Mouse (Mus musculus) liver, postnatal 0 days (tissue): ENCODE measurements around the gene Psph. TPM values are rescaled to one million over a fixed set of nuclear protein-coding genes. Genes with fewer than 3 reads are reported as not detected.
A peak's percentile ranks its signal among the peaks of the same experiment; 100 is the strongest.

Experiments
- ATAC-seq: fragments of 200-750 bp; cut with Nextera tagmentation; 2 replicates; pipeline ENCODE4 v1.8.0; 2017; ENCODE audit warnings: mild to moderate bottlenecking, moderate library complexity
- DNase-seq: peaks from one replicate; pipeline ENCODE4 v3.0.0-alpha.2; 2016
- H3K27ac ChIP-seq: fragments of 300-500 bp; sonication (generic); 2 replicates; pipeline ENCODE4 v1.5.1; 2014; ENCODE audit warnings: antibody characterized with exemption, moderate library complexity, mild to moderate bottlenecking, low read depth
- H3K27me3 ChIP-seq: fragments of 300-500 bp; sonication (generic); 2 replicates; pipeline ENCODE4 v1.6.1; 2014; ENCODE audit warnings: low read length, control low read depth, mixed read lengths; ENCODE audit not compliant: insufficient read depth
- H3K36me3 ChIP-seq: fragments of 300-500 bp; sonication (generic); replicated peaks from 2 replicates; pipeline ENCODE4 v1.6.1; 2014; ENCODE audit warnings: mild to moderate bottlenecking, control low read depth, low read length, moderate library complexity, mixed read lengths; ENCODE audit not compliant: insufficient read depth
- H3K4me1 ChIP-seq: fragments of 300-500 bp; sonication (generic); 2 replicates; pipeline ENCODE4 v1.6.1; 2014; ENCODE audit warnings: antibody characterized with exemption, mild to moderate bottlenecking, control low read depth; ENCODE audit not compliant: insufficient read depth
- H3K4me2 ChIP-seq: fragments of 300-500 bp; sonication (generic); 2 replicates; pipeline ENCODE4 v1.6.1; 2014; ENCODE audit warnings: low read depth, mild to moderate bottlenecking, low read length, moderate library complexity, mixed read lengths
- H3K4me3 ChIP-seq: fragments of 300-500 bp; sonication (generic); 2 replicates; pipeline ENCODE4 v1.5.1; 2014; ENCODE audit warnings: low read depth, low read length
- H3K9ac ChIP-seq: fragments of 300-500 bp; sonication (generic); replicated peaks from 2 replicates; pipeline ENCODE4 v1.6.1; 2014; ENCODE audit warnings: mild to moderate bottlenecking, moderate library complexity
- H3K9me3 ChIP-seq: fragments of 300-500 bp; sonication (generic); 2 replicates; pipeline ENCODE4 v1.6.1; 2016; ENCODE audit warnings: mild to moderate bottlenecking, control low read depth, low read length, mixed read lengths
- CTCF ChIP-seq: sonication (generic); IDR thresholded peaks from 2 replicates; pipeline ENCODE4 v1.5.1; 2016; ENCODE audit warnings: antibody characterized with exemption, low read depth
- EP300 ChIP-seq: IDR thresholded peaks from 2 replicates; pipeline ENCODE4 v1.6.1; 2016; ENCODE audit warnings: antibody characterized with exemption, low read depth, mild to moderate bottlenecking
- WGBS: fragments of 180-500 bp; shearing (Covaris S2); extraction: QIAGEN DNeasy Blood & Tissue Kit; methylation state at CpG from one replicate; pipeline ENCODE4 v1.1.7; 2014; ENCODE audit not compliant: insufficient replicate concordance; 5-methylcytosine and 5-hydroxymethylcytosine counted together
- polyA plus RNA-seq: library from polyadenylated mRNA; unstranded; fragments of >200 nt; fragmentation: Nextera tagmentation; extraction: Ambion mirVana; gene quantifications from 2 replicates; pipeline ENCODE4 v1.2.1, GENCODE M21; 2015

The Psph gene
- polyA plus RNA-seq, 1 experiment from 2014 or later, result 20.5 TPM

GRCm38 (mm10) chr5:129740976-129741375 lies 46.3 kb downstream of the Psph start:
- H3K36me3 ChIP-seq, result peaks cover 6% of the 10 kb centered on the region; the same call in 1 of the 2 replicates
- peaks cover 12% of the 10 kb centered on the region for H3K4me1 ChIP-seq
- no peaks in the 10 kb centered on the region for H3K9me3 ChIP-seq
- no peak overlapping the region for H3K27ac ChIP-seq
- H3K4me3 ChIP-seq, result no peak overlapping the region
- H3K27me3 ChIP-seq, result no peaks in the 10 kb centered on the region
- ATAC-seq (no peak), DNase-seq (peak; percentile 58)
- 93% methylated on average over 1 of the region's 1 CpGs for WGBS
- no peak overlapping the region for H3K9ac ChIP-seq
- TF ChIP-seq EP300 (no peak), CTCF (peak; percentile 80)
- no peak overlapping the region for H3K4me2 ChIP-seq

DNA sequence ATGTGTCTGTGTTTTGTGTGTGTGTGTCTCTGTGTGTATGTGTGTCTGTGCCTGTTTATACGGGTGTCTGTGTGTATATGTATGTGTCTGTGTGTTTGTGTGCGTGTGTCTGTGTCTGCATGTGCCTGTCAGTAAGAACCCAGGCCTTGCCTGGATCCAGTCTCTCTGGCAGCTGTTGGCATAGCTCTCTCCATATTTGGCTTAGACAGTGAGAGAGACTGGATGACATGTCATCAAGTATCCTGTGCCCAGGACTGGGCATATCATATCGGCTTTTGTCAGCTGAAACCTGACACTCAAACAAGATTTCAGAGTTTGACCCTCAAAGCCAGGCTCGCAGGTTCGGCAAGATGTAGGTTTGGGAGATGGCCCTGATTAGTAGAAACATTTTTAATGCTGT lies 56.2 kb downstream of the Psph start:
- no peaks in the 10 kb centered on the region for H3K9me3 ChIP-seq
- H3K4me2 ChIP-seq, result no peak overlapping the region
- no peak for ATAC-seq

GRCm38 (mm10) chr5:129730344-129730743 lies 56.9 kb downstream of the Psph start:
- 39% methylated on average over 11 of the region's 11 CpGs for WGBS
- DNase-seq, result peak; percentile 74

More for the DNA sequence above, 56.2 kb downstream of the Psph start:
- WGBS, result 66% methylated on average over 5 of the region's 5 CpGs
- DNase-seq, result no peak
- Histone ChIP-seq H3K4me1 (peaks cover 31% of the 10 kb centered on the region), H3K9ac (no peak overlapping the region), H3K4me3 (no peak overlapping the region), H3K27me3 (no peaks in the 10 kb centered on the region), H3K27ac (peak overlapping the region; percentile 77), H3K36me3 (no peaks in the 10 kb centered on the region; the same call in 1 of the 2 replicates)
- TF ChIP-seq CTCF (no peak), EP300 (no peak)

DNA sequence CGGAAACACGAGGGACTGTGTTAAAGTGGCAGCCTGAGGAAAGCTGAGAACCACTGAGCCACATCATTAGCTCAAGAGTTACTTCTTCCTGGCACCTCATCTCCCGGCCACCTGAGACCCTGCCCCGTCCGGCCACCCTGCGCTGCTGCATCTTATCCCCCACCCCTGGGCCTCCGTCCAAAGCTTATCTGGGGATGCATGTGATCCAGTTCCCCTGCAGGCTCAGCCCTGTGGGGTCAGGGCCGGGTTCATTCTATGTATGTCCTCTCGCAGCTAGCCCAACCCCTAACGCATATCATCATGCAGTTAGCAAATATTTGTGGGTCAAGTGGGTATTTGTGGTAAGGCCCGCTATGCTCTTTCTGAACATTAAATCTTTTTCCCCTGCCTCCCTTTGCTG lies 58.0 kb downstream of the Psph start:
- TF ChIP-seq CTCF, result no peak
- no peak for TF ChIP-seq EP300
- ATAC-seq (no peak), DNase-seq (peak; percentile 60)
- no peaks in the 10 kb centered on the region for H3K27me3 ChIP-seq
- H3K9ac ChIP-seq, result 0 out of 2 replicates have a peak overlapping the region, but pooled peaks have one; percentile 28
- H3K36me3 ChIP-seq, result no peaks in the 10 kb centered on the region; the same call in 1 of the 2 replicates
- H3K4me2 ChIP-seq, result peak overlapping the region; percentile 49
- 22% methylated on average over 11 of the region's 11 CpGs for WGBS
- H3K4me3 ChIP-seq, result no peak overlapping the region
- H3K4me1 ChIP-seq, result peaks cover 35% of the 10 kb centered on the region
- H3K27ac ChIP-seq, result peak overlapping the region; percentile 77
- no peaks in the 10 kb centered on the region for H3K9me3 ChIP-seq

More at GRCm38 (mm10) chr5:129730344-129730743, 56.9 kb downstream of the Psph start:
- no peak for TF ChIP-seq CTCF
- peak; percentile 38 for TF ChIP-seq EP300
- Histone ChIP-seq H3K9ac (0 out of 2 replicates have a peak overlapping the region, but pooled peaks have one; percentile 4), H3K9me3 (no peaks in the 10 kb centered on the region), H3K4me1 (peaks cover 31% of the 10 kb centered on the region), H3K36me3 (no peaks in the 10 kb centered on the region; the same call in 1 of the 2 replicates), H3K27ac (peak overlapping the region; percentile 77), H3K4me3 (no peak overlapping the region), H3K27me3 (no peaks in the 10 kb centered on the region), H3K4me2 (peak overlapping the region; percentile 49)
- peak; percentile 74 for ATAC-seq

GRCm38 (mm10) chr5:129726784-129727183 lies 60.5 kb downstream of the Psph start:
- DNase-seq (no peak), ATAC-seq (no peak)
- Histone ChIP-seq H3K9me3 (no peaks in the 10 kb centered on the region), H3K36me3 (no peaks in the 10 kb centered on the region), H3K9ac (no peak overlapping the region; the same call in 1 of the 2 replicates), H3K4me3 (no peak overlapping the region; the same call in 1 of the 2 replicates), H3K4me2 (peak overlapping the region; percentile 74), H3K27me3 (no peaks in the 10 kb centered on the region), H3K27ac (0 out of 2 replicates have a peak overlapping the region, but pooled peaks have one; percentile 49), H3K4me1 (peaks cover 42% of the 10 kb centered on the region)
- WGBS, result 79% methylated on average over 3 of the region's 3 CpGs
- TF ChIP-seq EP300 (no peak), CTCF (no peak)

DNA sequence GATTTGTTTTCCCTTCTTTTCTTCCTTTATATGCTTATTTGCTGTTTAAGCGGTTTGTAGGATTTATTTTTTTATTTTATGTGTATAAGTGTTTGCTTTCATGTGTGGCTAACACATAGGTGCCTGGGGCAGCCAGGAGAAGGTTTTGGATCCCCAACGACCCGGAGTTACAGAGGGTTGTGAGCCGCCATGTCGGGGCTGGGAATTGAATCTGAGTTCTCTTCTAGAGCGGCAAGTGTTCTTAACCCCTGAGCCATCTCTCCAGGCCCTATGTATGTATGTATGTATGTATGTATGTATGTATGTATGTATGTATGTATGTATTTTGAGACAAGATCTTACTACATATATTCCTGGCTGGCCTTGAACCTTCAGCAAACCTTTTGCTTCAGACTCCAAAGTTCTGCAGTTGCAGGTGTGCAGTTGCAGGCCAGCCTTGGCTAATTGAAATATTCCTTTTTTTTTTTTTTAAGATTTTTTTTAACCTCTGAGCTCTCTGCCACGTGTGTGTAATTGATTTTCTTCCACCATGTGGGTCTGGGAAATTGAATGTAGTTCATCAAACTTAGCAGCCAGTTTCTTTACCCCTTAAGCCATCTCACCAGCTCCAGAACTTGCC lies 61.4 kb downstream of the Psph start:
- peak overlapping the region; percentile 74 for H3K4me2 ChIP-seq
- H3K4me1 ChIP-seq, result peaks cover 42% of the 10 kb centered on the region
- peak overlapping the region; percentile 95 for H3K9ac ChIP-seq
- TF ChIP-seq CTCF, result no peak
- no peak for TF ChIP-seq EP300
- ATAC-seq, result no peak
- H3K27me3 ChIP-seq, result no peaks in the 10 kb centered on the region
- H3K36me3 ChIP-seq, result no peaks in the 10 kb centered on the region
- DNase-seq, result no peak
- H3K4me3 ChIP-seq, result peak overlapping the region; percentile 81
- H3K9me3 ChIP-seq, result no peaks in the 10 kb centered on the region
- 19% methylated on average over 7 of the region's 7 CpGs for WGBS
- H3K27ac ChIP-seq, result peak overlapping the region; percentile 99
